Mouse (Mus musculus) layer of hippocampus, adult 8-10 months (tissue): Measurements from ENCODE around the gene Ccdc158. TPM values are rescaled to one million over a fixed set of nuclear protein-coding genes. Genes with fewer than 3 reads are reported as not detected.

Source experiments
- DNase-seq, 2 experiments: peaks; one replicate each; pipeline ENCODE4 v3.0.0; 2022; ENCODE audit warnings: low spot score in 2 of 2
- total RNA-seq, 4 experiments: library from RNA; stranded (reverse); gene quantifications; 2 replicates each; pipeline ENCODE4 v1.2.4; 2022

Gene Ccdc158
- total RNA-seq, 4 experiments from 2014 or later = 0.45 to 0.87 (median 0.74) TPM

- DNase-seq = peak in 1 of 2 experiments; percentile 8
Observed at GRCm38 (mm10) chr5:92602691-92603690, 72.1 kb downstream of the Ccdc158 start, which contains the start of gene Stbd1. Stbd1 (plus strand) TSS chr5:92603041.

GRCm38 (mm10) chr5:92599030-92599429, 76.0 kb downstream of the Ccdc158 start:
- DNase-seq = peak; percentile 17 to 37

GRCm38 (mm10) chr5:92596865-92597264, 78.2 kb downstream of the Ccdc158 start:
- no peak for DNase-seq

GRCm38 (mm10) chr5:92595026-92595425, 80.0 kb downstream of the Ccdc158 start:
- DNase-seq = no peak

- no peak for DNase-seq
Observed at GRCm38 (mm10) chr5:92585932-92586331, 89.1 kb downstream of the Ccdc158 start.

GRCm38 (mm10) chr5:92579559-92579958, 95.5 kb downstream of the Ccdc158 start:
- no peak for DNase-seq

GRCm38 (mm10) chr5:92571232-92571631, 103.8 kb downstream of the Ccdc158 start:
- DNase-seq = no peak

GRCm38 (mm10) chr5:92562002-92562401, 113.1 kb downstream of the Ccdc158 start:
- DNase-seq = no peak

- DNase-seq = no peak
Observed at GRCm38 (mm10) chr5:92560201-92560600, 114.9 kb downstream of the Ccdc158 start.

Other genes starting within 250 kb of the Ccdc158 start
- 10 to 100 TPM; 30.5 to 41.7 (median 35.3) TPM for gene Nup54, start 240.1 kb downstream of the Ccdc158 start, total RNA-seq
- 100 to 1,000 TPM in 2 of 4 experiments, 10 to 100 TPM in 2; 97.4 to 114 (median 102) TPM for gene Scarb2, start 168.4 kb downstream of the Ccdc158 start, total RNA-seq
- gene Fam47e, start 120.2 kb downstream of the Ccdc158 start, total RNA-seq = 1 to 10 TPM in 1 of 4 experiments, under 1 TPM in 3; 0.66 to 1.0 (median 0.91) TPM
- gene Stbd1, start 72.2 kb downstream of the Ccdc158 start, total RNA-seq = 1 to 10 TPM; 3.1 to 3.6 (median 3.3) TPM
- 1 to 10 TPM; 3.1 to 5.6 (median 4.1) TPM for gene Shroom3, start 8.2 kb upstream of the Ccdc158 start, total RNA-seq